Mouse (Mus musculus): ENCODE results near the gene Eif2d. TPM values are rescaled to one million over a fixed set of nuclear protein-coding genes. Genes with fewer than 3 reads are reported as not detected.

Gene Eif2d
- polyA plus RNA-seq, 1 experiment from 2014 or later, result 71.9 TPM

GRCm38 (mm10) chr1:131199118-131199821 lies 46.3 kb downstream of the Eif2d start:
- Histone ChIP-seq H3K4me3 (ENCODE audit: low read depth, low read length) (no peak overlapping the region), H3K9ac (replicated peaks; ENCODE audit: low read depth, low read length) (no peak overlapping the region), H3K4me1 (ENCODE audit: control insufficient read depth, insufficient read depth, low read length) (peaks cover 14% of the 10 kb centered on the region), H3K27ac (ENCODE audit: low read length) (no peak overlapping the region), H3K27me3 (ENCODE audit: control insufficient read depth, insufficient read depth, low read length) (no peaks in the 10 kb centered on the region), H3K36me3 (ENCODE audit: control insufficient read depth, insufficient read depth, low read length) (no peaks in the 10 kb centered on the region), H3K4me2 (replicated peaks; ENCODE audit: low read depth, low read length) (no peak overlapping the region), H3K9me3 (ENCODE audit: control insufficient read depth, low read depth, low read length) (no peaks in the 10 kb centered on the region)
- ATAC-seq (ENCODE audit: insufficient number of reproducible peaks, insufficient read depth, low FRiP score, low read depth), result no peak
- WGBS, result 75% methylated on average over 18 of the region's 18 CpGs

GRCm38 (mm10) chr1:131199976-131200375 lies 47.0 kb downstream of the Eif2d start:
- Histone ChIP-seq H3K9ac (replicated peaks; ENCODE audit: low read depth, low read length) (no peak overlapping the region), H3K9me3 (ENCODE audit: control insufficient read depth, low read depth, low read length) (no peaks in the 10 kb centered on the region), H3K27ac (ENCODE audit: low read length) (no peak overlapping the region), H3K36me3 (ENCODE audit: control insufficient read depth, insufficient read depth, low read length) (no peaks in the 10 kb centered on the region), H3K4me3 (ENCODE audit: low read depth, low read length) (no peak overlapping the region), H3K27me3 (ENCODE audit: control insufficient read depth, insufficient read depth, low read length) (no peaks in the 10 kb centered on the region), H3K4me1 (ENCODE audit: control insufficient read depth, insufficient read depth, low read length) (peaks cover 14% of the 10 kb centered on the region), H3K4me2 (replicated peaks; ENCODE audit: low read depth, low read length) (no peak overlapping the region)
- no peak for ATAC-seq (ENCODE audit: insufficient number of reproducible peaks, insufficient read depth, low FRiP score, low read depth)
- 55% methylated on average over 12 of the region's 12 CpGs for WGBS

- H3K4me1 ChIP-seq (ENCODE audit: control insufficient read depth, insufficient read depth, low read length), result peaks cover 10% of the 10 kb centered on the region
- no peak for ATAC-seq (ENCODE audit: insufficient number of reproducible peaks, insufficient read depth, low FRiP score, low read depth)
- no peak overlapping the region for H3K4me2 ChIP-seq (replicated peaks; ENCODE audit: low read depth, low read length)
- H3K27me3 ChIP-seq (ENCODE audit: control insufficient read depth, insufficient read depth, low read length), result no peaks in the 10 kb centered on the region
- no peak overlapping the region for H3K9ac ChIP-seq (replicated peaks; ENCODE audit: low read depth, low read length)
- H3K4me3 ChIP-seq (ENCODE audit: low read depth, low read length), result no peak overlapping the region
- H3K36me3 ChIP-seq (ENCODE audit: control insufficient read depth, insufficient read depth, low read length), result no peaks in the 10 kb centered on the region
- no peak overlapping the region for H3K27ac ChIP-seq (ENCODE audit: low read length)
- WGBS, result 42% methylated on average over 10 of the region's 10 CpGs
- H3K9me3 ChIP-seq (ENCODE audit: control insufficient read depth, low read depth, low read length), result no peaks in the 10 kb centered on the region
Observed at GRCm38 (mm10) chr1:131200588-131200987, 47.6 kb downstream of the Eif2d start.

DNA sequence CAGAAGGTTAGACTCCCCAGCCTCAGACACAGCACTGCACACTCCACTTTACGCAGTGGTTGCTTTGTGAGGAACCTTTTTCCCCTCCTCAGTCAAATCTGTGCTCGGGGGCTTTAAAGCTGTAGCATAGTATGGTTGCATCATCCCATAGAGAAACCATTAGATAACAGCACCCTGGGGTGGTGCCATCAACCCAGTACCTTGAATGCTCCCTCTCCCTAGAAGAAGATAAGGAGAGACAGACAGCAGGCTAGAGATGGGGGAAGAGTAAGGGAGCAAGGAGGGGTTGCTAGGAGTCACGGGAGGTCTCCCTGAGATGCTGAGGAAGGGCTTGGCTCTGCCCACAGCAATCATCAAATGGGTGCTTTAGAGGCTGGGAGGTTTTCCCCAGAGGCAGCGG lies 48.4 kb downstream of the Eif2d start:
- Histone ChIP-seq H3K4me3 (ENCODE audit: low read depth, low read length) (no peak overlapping the region), H3K4me2 (replicated peaks; ENCODE audit: low read depth, low read length) (no peak overlapping the region), H3K9me3 (ENCODE audit: control insufficient read depth, low read depth, low read length) (no peaks in the 10 kb centered on the region), H3K27ac (ENCODE audit: low read length) (no peak overlapping the region), H3K27me3 (ENCODE audit: control insufficient read depth, insufficient read depth, low read length) (no peaks in the 10 kb centered on the region), H3K9ac (replicated peaks; ENCODE audit: low read depth, low read length) (no peak overlapping the region), H3K36me3 (ENCODE audit: control insufficient read depth, insufficient read depth, low read length) (no peaks in the 10 kb centered on the region), H3K4me1 (ENCODE audit: control insufficient read depth, insufficient read depth, low read length) (peaks cover 6% of the 10 kb centered on the region; the same call in 1 of the 2 replicates)
- WGBS, result 82% methylated on average over 4 of the region's 4 CpGs
- no peak for ATAC-seq (ENCODE audit: insufficient number of reproducible peaks, insufficient read depth, low FRiP score, low read depth)

DNA sequence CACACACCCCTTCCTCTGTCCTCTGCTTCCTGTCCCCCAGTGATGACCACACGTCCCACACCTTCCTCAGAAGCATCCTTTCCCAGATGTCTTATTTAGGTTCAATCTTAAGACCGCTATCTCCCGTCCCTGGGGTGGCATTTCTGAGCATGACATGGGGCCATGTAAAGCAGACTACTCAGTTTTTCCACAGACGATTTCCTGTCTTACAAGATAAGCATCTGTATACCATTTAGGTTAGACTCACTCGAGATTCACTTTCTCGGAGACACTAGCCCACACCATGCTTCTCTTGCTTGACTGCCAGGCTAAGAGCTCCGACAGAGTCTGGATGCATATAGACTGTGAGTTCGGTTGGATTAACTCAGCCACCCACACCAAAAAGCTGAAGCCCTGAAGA lies 51.5 kb downstream of the Eif2d start:
- no peak for ATAC-seq (ENCODE audit: insufficient number of reproducible peaks, insufficient read depth, low FRiP score, low read depth)
- no peaks in the 10 kb centered on the region for H3K36me3 ChIP-seq (ENCODE audit: control insufficient read depth, insufficient read depth, low read length)
- peaks cover 10% of the 10 kb centered on the region; the same call in 1 of the 2 replicates for H3K4me1 ChIP-seq (ENCODE audit: control insufficient read depth, insufficient read depth, low read length)
- no peak overlapping the region for H3K4me3 ChIP-seq (ENCODE audit: low read depth, low read length)
- H3K9ac ChIP-seq (replicated peaks; ENCODE audit: low read depth, low read length), result no peak overlapping the region
- WGBS, result 70% methylated on average over 8 of the region's 8 CpGs
- no peaks in the 10 kb centered on the region for H3K27me3 ChIP-seq (ENCODE audit: control insufficient read depth, insufficient read depth, low read length)
- H3K9me3 ChIP-seq (ENCODE audit: control insufficient read depth, low read depth, low read length), result no peaks in the 10 kb centered on the region
- H3K4me2 ChIP-seq (replicated peaks; ENCODE audit: low read depth, low read length), result no peak overlapping the region
- H3K27ac ChIP-seq (ENCODE audit: low read length), result no peak overlapping the region

GRCm38 (mm10) chr1:131206342-131206741 lies 53.4 kb downstream of the Eif2d start:
- 72% methylated on average over 5 of the region's 5 CpGs for WGBS
- no peaks in the 10 kb centered on the region for H3K36me3 ChIP-seq (ENCODE audit: control insufficient read depth, insufficient read depth, low read length)
- no peak overlapping the region for H3K9ac ChIP-seq (replicated peaks; ENCODE audit: low read depth, low read length)
- H3K4me1 ChIP-seq (ENCODE audit: control insufficient read depth, insufficient read depth, low read length), result 0 out of 2 replicates have a peak, but pooled peaks cover 6% of the 10 kb centered on the region
- no peak overlapping the region for H3K4me3 ChIP-seq (ENCODE audit: low read depth, low read length)
- no peak overlapping the region for H3K4me2 ChIP-seq (replicated peaks; ENCODE audit: low read depth, low read length)
- H3K9me3 ChIP-seq (ENCODE audit: control insufficient read depth, low read depth, low read length), result no peaks in the 10 kb centered on the region
- H3K27me3 ChIP-seq (ENCODE audit: control insufficient read depth, insufficient read depth, low read length), result no peaks in the 10 kb centered on the region
- ATAC-seq (ENCODE audit: insufficient number of reproducible peaks, insufficient read depth, low FRiP score, low read depth), result no peak
- H3K27ac ChIP-seq (ENCODE audit: low read length), result no peak overlapping the region

- Histone ChIP-seq H3K4me1 (ENCODE audit: control insufficient read depth, insufficient read depth, low read length) (0 out of 2 replicates have a peak, but pooled peaks cover 8% of the 10 kb centered on the region), H3K27me3 (ENCODE audit: control insufficient read depth, insufficient read depth, low read length) (no peaks in the 10 kb centered on the region), H3K9ac (replicated peaks; ENCODE audit: low read depth, low read length) (no peak overlapping the region), H3K27ac (ENCODE audit: low read length) (no peak overlapping the region), H3K4me3 (ENCODE audit: low read depth, low read length) (no peak overlapping the region), H3K9me3 (ENCODE audit: control insufficient read depth, low read depth, low read length) (no peaks in the 10 kb centered on the region), H3K4me2 (replicated peaks; ENCODE audit: low read depth, low read length) (no peak overlapping the region), H3K36me3 (ENCODE audit: control insufficient read depth, insufficient read depth, low read length) (no peaks in the 10 kb centered on the region)
- WGBS, result 3% methylated on average over 5 of the region's 5 CpGs
- peak; percentile 80; the same call in 1 of the 2 replicates for ATAC-seq (ENCODE audit: insufficient number of reproducible peaks, insufficient read depth, low FRiP score, low read depth)
Observed at GRCm38 (mm10) chr1:131207531-131207930, 54.5 kb downstream of the Eif2d start.

DNA sequence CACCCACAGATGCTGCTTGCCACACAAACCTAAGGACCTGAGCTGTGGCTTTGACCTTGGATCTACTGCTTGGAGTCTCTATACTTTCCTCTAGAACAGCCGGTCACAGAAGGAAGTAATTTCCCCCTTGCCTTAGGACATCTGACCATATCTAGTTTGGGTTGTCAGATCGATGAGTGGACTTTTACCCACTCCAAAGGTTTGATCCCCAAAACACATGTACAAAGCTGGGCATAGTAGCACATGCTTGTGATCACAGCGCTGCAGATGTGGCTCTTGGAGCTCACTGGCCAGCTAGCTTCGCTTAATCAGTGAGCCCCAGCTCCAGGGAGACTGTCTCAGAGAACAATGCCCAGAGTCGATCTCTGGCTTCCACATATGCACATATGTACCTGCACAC lies 55.1 kb downstream of the Eif2d start:
- 88% methylated on average over 5 of the region's 5 CpGs for whole genome bisulfite sequencing
- Histone ChIP-seq H3K4me3 (ENCODE audit: low read depth, low read length) (no peak overlapping the region), H3K36me3 (ENCODE audit: control insufficient read depth, insufficient read depth, low read length) (no peaks in the 10 kb centered on the region), H3K27ac (ENCODE audit: low read length) (no peak overlapping the region), H3K4me2 (replicated peaks; ENCODE audit: low read depth, low read length) (no peak overlapping the region), H3K9ac (replicated peaks; ENCODE audit: low read depth, low read length) (no peak overlapping the region), H3K4me1 (ENCODE audit: control insufficient read depth, insufficient read depth, low read length) (peaks cover 13% of the 10 kb centered on the region; the same call in 1 of the 2 replicates), H3K27me3 (ENCODE audit: control insufficient read depth, insufficient read depth, low read length) (no peaks in the 10 kb centered on the region), H3K9me3 (ENCODE audit: control insufficient read depth, low read depth, low read length) (no peaks in the 10 kb centered on the region)
- ATAC-seq (ENCODE audit: insufficient number of reproducible peaks, insufficient read depth, low FRiP score, low read depth), result no peak

- Histone ChIP-seq H3K9me3 (ENCODE audit: control insufficient read depth, low read depth, low read length) (no peaks in the 10 kb centered on the region), H3K27ac (ENCODE audit: low read length) (no peak overlapping the region), H3K4me1 (ENCODE audit: control insufficient read depth, insufficient read depth, low read length) (peaks cover 21% of the 10 kb centered on the region; the same call in 1 of the 2 replicates), H3K4me3 (ENCODE audit: low read depth, low read length) (no peak overlapping the region), H3K27me3 (ENCODE audit: control insufficient read depth, insufficient read depth, low read length) (no peaks in the 10 kb centered on the region), H3K4me2 (replicated peaks; ENCODE audit: low read depth, low read length) (no peak overlapping the region), H3K9ac (replicated peaks; ENCODE audit: low read depth, low read length) (no peak overlapping the region), H3K36me3 (ENCODE audit: control insufficient read depth, insufficient read depth, low read length) (no peaks in the 10 kb centered on the region)
- no peak for ATAC-seq (ENCODE audit: insufficient number of reproducible peaks, insufficient read depth, low FRiP score, low read depth)
- WGBS, result 89% methylated on average over 6 of the region's 6 CpGs
Observed at GRCm38 (mm10) chr1:131208800-131209199, 55.8 kb downstream of the Eif2d start.
